Mouse (Mus musculus) activated CD4-positive, CD25-positive, alpha-beta regulatory T cell (primary cell): ENCODE measurements around the gene Hcrt. TPM values are rescaled to one million over a fixed set of nuclear protein-coding genes. Genes with fewer than 3 reads are reported as not detected.

Experiments
- polyA plus RNA-seq, 2 experiments: library from polyadenylated mRNA; unstranded; fragments of 100-300 nt; shearing (Covaris generic); gene quantifications; one replicate each; pipeline ENCODE4 v1.2.1; 2017

Gene Hcrt
- not detected for polyA plus RNA-seq

GRCm38 (mm10) chr11:100762831-100763230 lies at the start of gene Hcrt:
Gene Hcrt, minus strand, starts transcription at chr11:100762931.

GRCm38 (mm10) chr11:100770646-100771408 lies 8.1 kb upstream of the Hcrt start, which contains the start of gene Ghdc:
Gene Ghdc, minus strand, starts transcription at chr11:100770957.

GRCm38 (mm10) chr11:100759611-100760233 lies 3.0 kb downstream of the Hcrt start, which contains the start of gene Kcnh4:
Gene Kcnh4, minus strand, starts transcription at chr11:100759942.

GRCm38 (mm10) chr11:100738066-100738604 lies 24.6 kb downstream of the Hcrt start, which contains the start of gene Rab5c:
Gene Rab5c, minus strand, starts transcription at chr11:100738215.

GRCm38 (mm10) chr11:100713735-100714533 lies 48.8 kb downstream of the Hcrt start, which contains the start of gene Hspb9:
Gene Hspb9, plus strand, starts transcription at chr11:100713850.

GRCm38 (mm10) chr11:100711783-100712615 lies 50.7 kb downstream of the Hcrt start, which contains the start of gene Kat2a:
Gene Kat2a, minus strand, starts transcription at chr11:100712465.

Other genes with a start within 250 kb of the Hcrt start
- gene Acly, start 234.9 kb downstream of the Hcrt start, polyA plus RNA-seq: 100 to 1,000 TPM in 1 of 2 experiments, 10 to 100 TPM in 1; 94.4 to 139 TPM
- 1 to 10 TPM in 1 of 2 experiments, under 1 TPM in 1; 0.16 to 1.3 TPM for gene Ttc25, start 217.3 kb downstream of the Hcrt start, polyA plus RNA-seq
- gene Cnp, start 188.0 kb downstream of the Hcrt start, polyA plus RNA-seq: 100 to 1,000 TPM; 373 to 396 TPM
- 10 to 100 TPM; 28.6 to 31.5 TPM for gene Nkiras2, start 143.7 kb downstream of the Hcrt start, polyA plus RNA-seq
- gene Dnajc7, start 142.8 kb downstream of the Hcrt start, polyA plus RNA-seq: 100 to 1,000 TPM; 424 to 540 TPM
- gene Zfp385c, start 70.5 kb downstream of the Hcrt start, polyA plus RNA-seq: under 1 TPM; 0.23 to 0.85 TPM
- 10 to 100 TPM; 20.8 to 33.7 TPM for gene Dhx58, start 58.7 kb downstream of the Hcrt start, polyA plus RNA-seq
- gene Kat2a, start 50.5 kb downstream of the Hcrt start, polyA plus RNA-seq: 10 to 100 TPM; 41.8 to 50.3 TPM
- gene Hspb9, start 49.1 kb downstream of the Hcrt start, polyA plus RNA-seq: 1 to 10 TPM in 1 of 2 experiments, under 1 TPM in 1; 0.65 to 1.3 TPM
- 100 to 1,000 TPM in 1 of 2 experiments, 10 to 100 TPM in 1; 75.3 to 112 TPM for gene Rab5c, start 24.7 kb downstream of the Hcrt start, polyA plus RNA-seq
- gene Kcnh4, start 3.0 kb downstream of the Hcrt start, polyA plus RNA-seq: under 1 TPM in 1 of 2 experiments, not detected in 1; 0.04 TPM
- gene Ghdc, start 8.0 kb upstream of the Hcrt start, polyA plus RNA-seq: 1 to 10 TPM; 1.2 to 4.5 TPM
- gene Stat5b, start 87.8 kb upstream of the Hcrt start, polyA plus RNA-seq: 100 to 1,000 TPM in 1 of 2 experiments, 10 to 100 TPM in 1; 92.0 to 154 TPM
- 10 to 100 TPM; 75.2 to 88.1 TPM for gene Stat5a, start 96.4 kb upstream of the Hcrt start, polyA plus RNA-seq
- 100 to 1,000 TPM; 167 to 244 TPM for gene Stat3, start 176.6 kb upstream of the Hcrt start, polyA plus RNA-seq
- gene Cavin1, start 208.0 kb upstream of the Hcrt start, polyA plus RNA-seq: not detected
- 10 to 100 TPM in 1 of 2 experiments, 1 to 10 TPM in 1; 6.1 to 13.6 TPM for gene Atp6v0a1, start 246.5 kb upstream of the Hcrt start, polyA plus RNA-seq